Mouse (Mus musculus): ENCODE results near the gene Rnf11.

DNA sequence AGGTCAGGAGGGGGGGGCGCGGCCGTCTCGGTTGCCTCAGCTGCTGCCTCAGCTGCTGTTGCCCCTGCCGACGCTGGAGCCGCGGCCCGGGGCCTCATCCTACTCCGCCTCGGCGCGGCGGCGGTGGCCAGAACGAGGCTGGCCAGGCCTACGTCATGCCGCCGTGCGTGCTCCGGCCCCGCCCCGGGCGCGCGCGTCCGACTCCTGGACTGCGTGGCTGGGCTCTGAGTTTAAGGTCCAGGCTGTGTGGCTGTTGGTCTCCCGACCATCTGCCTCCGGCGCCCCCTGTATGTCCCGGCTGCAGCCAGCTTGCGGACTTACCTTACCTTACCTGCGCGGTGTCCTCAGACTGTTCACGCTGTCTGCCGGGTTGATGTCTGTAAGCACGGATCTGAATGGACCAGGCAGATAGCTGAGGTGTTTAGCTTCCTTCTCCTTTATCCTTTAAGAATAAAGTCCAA lies 7.9 kb downstream of the Rnf11 start:
- no peak for TF ChIP-seq CTCF (conservative IDR thresholded peaks at IDR 0.05; ENCODE audit: low read length)
- TF ChIP-seq POU5F1 (IDR thresholded peaks at IDR 0.05; ENCODE audit: borderline replicate concordance, low read length), result no peak
- TF ChIP-seq NANOG (IDR thresholded peaks at IDR 0.05; ENCODE audit: borderline replicate concordance, low read length), result no peak
